Mouse (Mus musculus): ENCODE results near the gene Lrit3. TPM values are rescaled to one million over a fixed set of nuclear protein-coding genes. Genes with fewer than 3 reads are reported as not detected.

The Lrit3 gene
- polyA plus RNA-seq, 1 experiment from 2014 or later = not detected

Other genes starting within 250 kb of the Lrit3 start
- gene Egf, start 48.7 kb downstream of the Lrit3 start, polyA plus RNA-seq (2016; fragmentation: Nextera tagmentation; extraction: Ambion mirVana) = 1.7 and 2.1 TPM in 2 replicates
- gene Rrh, start 18.6 kb upstream of the Lrit3 start, polyA plus RNA-seq (2016; fragmentation: Nextera tagmentation; extraction: Ambion mirVana) = 0.05 and 0.06 TPM in 2 replicates
- gene Gar1, start 27.4 kb upstream of the Lrit3 start, polyA plus RNA-seq (2016; fragmentation: Nextera tagmentation; extraction: Ambion mirVana) = 52.2 and 59.5 TPM in 2 replicates
- 2.0 and 2.8 TPM in 2 replicates for gene Cfi, start 31.9 kb upstream of the Lrit3 start, polyA plus RNA-seq (2016; fragmentation: Nextera tagmentation; extraction: Ambion mirVana)
- gene Pla2g12a, start 74.6 kb upstream of the Lrit3 start, polyA plus RNA-seq (2016; fragmentation: Nextera tagmentation; extraction: Ambion mirVana) = 63.3 and 66.1 TPM in 2 replicates
- gene Casp6, start 97.4 kb upstream of the Lrit3 start, polyA plus RNA-seq (2016; fragmentation: Nextera tagmentation; extraction: Ambion mirVana) = 74.8 and 83.4 TPM in 2 replicates
- 3.5 and 3.6 TPM in 2 replicates for gene Mcub, start 166.2 kb upstream of the Lrit3 start, polyA plus RNA-seq (2016; fragmentation: Nextera tagmentation; extraction: Ambion mirVana)

Measured in heart, embryonic 12.5 days (tissue).